Comparison of ENCODE assay signal across 8 mouse cellular contexts in genomic region chr8:94171321-94171755, GRCm38 (mm10). TPM values are rescaled to one million over a fixed set of nuclear protein-coding genes. Genes with fewer than 3 reads are reported as not detected.
A peak's percentile ranks its signal among the peaks of the same experiment; 100 is the strongest.
DNase-seq lines count a peak whose midpoint lies in the region; ATAC-seq lines count a peak whose summit lies in the region.

No protein-coding gene starts in this region.

- no peak overlapping the region for H3K27ac ChIP-seq in intestine, embryonic 16.5 days (ENCODE audit: low read length)
- H3K27ac ChIP-seq in lung, embryonic 16.5 days (ENCODE audit: low read length), result no peak overlapping the region

- peak overlapping the region; percentile 95 for H3K4me2 ChIP-seq in intestine, embryonic 16.5 days (ENCODE audit: low read depth, low read length)
- H3K4me2 ChIP-seq in lung, embryonic 16.5 days (ENCODE audit: low read depth, low read length), result peak overlapping the region; percentile 91

- peak overlapping the region; percentile 59; the same call in 1 of the 2 replicates for H3K4me3 ChIP-seq in intestine, embryonic 16.5 days (ENCODE audit: low read length)
- peak overlapping the region; percentile 56 for H3K4me3 ChIP-seq in lung, embryonic 16.5 days (ENCODE audit: low read length)

- H3K27me3 ChIP-seq in intestine, embryonic 16.5 days (replicated peaks; ENCODE audit: control insufficient read depth, insufficient read depth, low read length), result peaks cover 31% of the 10 kb centered on the region
- peaks cover 50% of the 10 kb centered on the region for H3K27me3 ChIP-seq in lung, embryonic 16.5 days (ENCODE audit: control insufficient read depth, insufficient read depth, low read depth, low read length)

- H3K4me1 ChIP-seq in intestine, embryonic 16.5 days (ENCODE audit: control insufficient read depth, insufficient read depth, low read length), result peaks cover 12% of the 10 kb centered on the region
- peaks cover 19% of the 10 kb centered on the region for H3K4me1 ChIP-seq in lung, embryonic 16.5 days (replicated peaks; ENCODE audit: control insufficient read depth, insufficient read depth, low read length)

- ATAC-seq in frontal cortex, adult (ENCODE audit: low TSS enrichment), result peak; percentile 28
- no peak for ATAC-seq in intestine, embryonic 16.5 days
- no peak for ATAC-seq in lung, embryonic 16.5 days (ENCODE audit: low read depth)

- no peaks in the 10 kb centered on the region for H3K9me3 ChIP-seq in intestine, embryonic 16.5 days (ENCODE audit: control insufficient read depth, low read length)
- H3K9me3 ChIP-seq in lung, embryonic 16.5 days (ENCODE audit: control insufficient read depth, low read length), result no peaks in the 10 kb centered on the region

- peak overlapping the region; percentile 72; the same call in 1 of the 2 replicates for H3K9ac ChIP-seq in intestine, embryonic 16.5 days (ENCODE audit: low read depth, low read length)
- peak overlapping the region; percentile 58; the same call in 1 of the 2 replicates for H3K9ac ChIP-seq in lung, embryonic 16.5 days (ENCODE audit: low read length)

- WGBS in intestine, embryonic 16.5 days, result 41% methylated on average over 10 of the region's 10 CpGs
- WGBS in lung, embryonic 16.5 days, result 43% methylated on average over 10 of the region's 10 CpGs

- DNase-seq in frontal cortex, postnatal 36 days (ENCODE audit: low spot score in 2 of 2), result no peak
- DNase-seq in adrenal gland, adult 8-10 months, result peak; percentile 41
- DNase-seq in heart, adult 11 months, result peak; percentile 98
- DNase-seq in layer of hippocampus, postnatal 36 days, result no peak
- no peak for DNase-seq in thymus, postnatal 10 days (ENCODE audit: low spot score in 2 of 2)

- H3K36me3 ChIP-seq in intestine, embryonic 16.5 days (ENCODE audit: control insufficient read depth, insufficient read depth, low read length), result no peaks in the 10 kb centered on the region
- no peaks in the 10 kb centered on the region for H3K36me3 ChIP-seq in lung, embryonic 16.5 days (ENCODE audit: control insufficient read depth, insufficient read depth, low read length)

RNA-seq across cellular contexts. Expression of gene Mt2, which starts 1.1 kb away (rescaled TPM):
- total RNA-seq in adrenal gland, adult 8-10 months (2022), result 100 to 1,000 TPM; 120 to 244 (median 215) TPM
- 600 and 738 TPM in 2 replicates for polyA plus RNA-seq in intestine, embryonic 16.5 days (2015; fragmentation: Nextera tagmentation; extraction: Ambion mirVana)
- polyA plus RNA-seq in lung, embryonic 16.5 days (2015; fragmentation: Nextera tagmentation; extraction: Ambion mirVana), result 40.6 and 63.7 TPM in 2 replicates
- 100 to 1,000 TPM; 418 to 575 TPM for total RNA-seq in layer of hippocampus, postnatal 36 days (2021)

RNA-seq across cellular contexts. Expression of gene Mt1, which starts 7.5 kb away (rescaled TPM):
- 100 to 1,000 TPM; 179 to 332 (median 286) TPM for total RNA-seq in adrenal gland, adult 8-10 months (2022)
- 3,631 and 3,684 TPM in 2 replicates for polyA plus RNA-seq in intestine, embryonic 16.5 days (2015; fragmentation: Nextera tagmentation; extraction: Ambion mirVana)
- polyA plus RNA-seq in lung, embryonic 16.5 days (2015; fragmentation: Nextera tagmentation; extraction: Ambion mirVana), result 219 and 314 TPM in 2 replicates
- total RNA-seq in layer of hippocampus, postnatal 36 days (2021), result 100 to 1,000 TPM; 532 to 675 TPM

RNA-seq across cellular contexts. Expression of gene Mt3, which starts 18.9 kb away (rescaled TPM):
- total RNA-seq in adrenal gland, adult 8-10 months (2022), result 10 to 100 TPM in 2 of 4 experiments, 1 to 10 TPM in 2; 7.4 to 11.2 (median 9.6) TPM
- 5.4 and 5.5 TPM in 2 replicates for polyA plus RNA-seq in intestine, embryonic 16.5 days (2015; fragmentation: Nextera tagmentation; extraction: Ambion mirVana)
- polyA plus RNA-seq in lung, embryonic 16.5 days (2015; fragmentation: Nextera tagmentation; extraction: Ambion mirVana), result 6.3 and 7.7 TPM in 2 replicates
- 1,000 to 10,000 TPM; 1,130 to 1,248 TPM for total RNA-seq in layer of hippocampus, postnatal 36 days (2021)

RNA-seq across cellular contexts. Expression of gene Mt4, which starts 34.3 kb away (rescaled TPM):
- not detected for total RNA-seq in adrenal gland, adult 8-10 months (2022)
- 5.5 and 6.3 TPM in 2 replicates for polyA plus RNA-seq in intestine, embryonic 16.5 days (2015; fragmentation: Nextera tagmentation; extraction: Ambion mirVana)
- 0.64 TPM in 1 of 2 replicates, not detected in the other for polyA plus RNA-seq in lung, embryonic 16.5 days (2015; fragmentation: Nextera tagmentation; extraction: Ambion mirVana)
- not detected for total RNA-seq in layer of hippocampus, postnatal 36 days (2021)

RNA-seq across cellular contexts. Expression of gene Nup93, which starts 43.0 kb away (rescaled TPM):
- total RNA-seq in adrenal gland, adult 8-10 months (2022), result 10 to 100 TPM; 14.4 to 19.4 (median 17.0) TPM
- polyA plus RNA-seq in intestine, embryonic 16.5 days (2015; fragmentation: Nextera tagmentation; extraction: Ambion mirVana), result 56.9 and 66.4 TPM in 2 replicates
- polyA plus RNA-seq in lung, embryonic 16.5 days (2015; fragmentation: Nextera tagmentation; extraction: Ambion mirVana), result 80.2 and 86.2 TPM in 2 replicates
- 10 to 100 TPM; 56.7 to 74.8 TPM for total RNA-seq in layer of hippocampus, postnatal 36 days (2021)

Comparison
In these comparisons a context has a peak if more than half of its experiments do, and no peak if none do; other contexts are left out.
1. DNase-seq: peak in adrenal gland, adult 8-10 months (single experiment) and heart, adult 11 months (single experiment); none in frontal cortex, postnatal 36 days (0 of 2), layer of hippocampus, postnatal 36 days (0 of 2) and thymus, postnatal 10 days (0 of 2).
2. RNA of gene Mt3, which starts 18.9 kb away (total RNA-seq): 1,130 to 1,248 TPM in layer of hippocampus, postnatal 36 days; 7.4 to 11.2 TPM in adrenal gland, adult 8-10 months; every median in the first group is over 10 times any median in the second.